Mouse (Mus musculus): Measurements from ENCODE around the gene Rnf213. TPM values are rescaled to one million over a fixed set of nuclear protein-coding genes. Genes with fewer than 3 reads are reported as not detected.

Rnf213 gene
- polyA plus RNA-seq, 1 experiment from 2014 or later = 1.6 TPM

GRCm38 (mm10) chr11:119506386-119506785 is 113.5 kb downstream of the Rnf213 start:
- 85% methylated on average over 4 of the region's 4 CpGs for WGBS
- Histone ChIP-seq H3K27ac (no peak overlapping the region), H3K4me1 (peaks cover 7% of the 10 kb centered on the region; the same call in 1 of the 2 replicates), H3K36me3 (peaks cover 60% of the 10 kb centered on the region), H3K4me2 (replicated peaks) (no peak overlapping the region), H3K9ac (no peak overlapping the region), H3K4me3 (no peak overlapping the region), H3K9me3 (no peaks in the 10 kb centered on the region), H3K27me3 (no peaks in the 10 kb centered on the region)
- ATAC-seq (ENCODE audit: insufficient number of reproducible peaks, insufficient read depth, low FRiP score, low TSS enrichment) = no peak

GRCm38 (mm10) chr11:119507772-119508171 is 114.9 kb downstream of the Rnf213 start:
- Histone ChIP-seq H3K4me2 (replicated peaks) (no peak overlapping the region), H3K9me3 (no peaks in the 10 kb centered on the region), H3K27ac (no peak overlapping the region), H3K4me1 (peaks cover 7% of the 10 kb centered on the region; the same call in 1 of the 2 replicates), H3K9ac (no peak overlapping the region), H3K4me3 (no peak overlapping the region), H3K36me3 (peaks cover 48% of the 10 kb centered on the region), H3K27me3 (no peaks in the 10 kb centered on the region)
- WGBS = 91% methylated on average over 8 of the region's 8 CpGs
- ATAC-seq (ENCODE audit: insufficient number of reproducible peaks, insufficient read depth, low FRiP score, low TSS enrichment) = no peak

GRCm38 (mm10) chr11:119509165-119509776 is 116.4 kb downstream of the Rnf213 start:
- H3K27ac ChIP-seq = no peak overlapping the region
- no peak overlapping the region for H3K9ac ChIP-seq
- no peak for ATAC-seq (ENCODE audit: insufficient number of reproducible peaks, insufficient read depth, low FRiP score, low TSS enrichment)
- H3K27me3 ChIP-seq = peaks cover 9% of the 10 kb centered on the region
- H3K4me2 ChIP-seq (replicated peaks) = no peak overlapping the region
- WGBS = 68% methylated on average over 5 of the region's 5 CpGs
- peaks cover 10% of the 10 kb centered on the region; the same call in 1 of the 2 replicates for H3K4me1 ChIP-seq
- H3K4me3 ChIP-seq = no peak overlapping the region
- H3K9me3 ChIP-seq = no peaks in the 10 kb centered on the region
- peaks cover 40% of the 10 kb centered on the region for H3K36me3 ChIP-seq

GRCm38 (mm10) chr11:119513038-119513659 is 120.2 kb downstream of the Rnf213 start:
- H3K36me3 ChIP-seq = peaks cover 10% of the 10 kb centered on the region
- H3K27me3 ChIP-seq = peaks cover 24% of the 10 kb centered on the region
- WGBS = 39% methylated on average over 9 of the region's 9 CpGs
- no peaks in the 10 kb centered on the region for H3K9me3 ChIP-seq
- ATAC-seq (ENCODE audit: insufficient number of reproducible peaks, insufficient read depth, low FRiP score, low TSS enrichment) = no peak
- H3K27ac ChIP-seq = no peak overlapping the region
- no peak overlapping the region for H3K9ac ChIP-seq
- no peak overlapping the region for H3K4me3 ChIP-seq
- H3K4me1 ChIP-seq = peaks cover 19% of the 10 kb centered on the region
- no peak overlapping the region for H3K4me2 ChIP-seq (replicated peaks)

GRCm38 (mm10) chr11:119514108-119514860 is 121.4 kb downstream of the Rnf213 start:
- H3K4me1 ChIP-seq = peaks cover 19% of the 10 kb centered on the region
- peak overlapping the region; percentile 19; the same call in 1 of the 2 replicates for H3K4me3 ChIP-seq
- 53% methylated on average over 16 of the region's 16 CpGs for WGBS
- no peak overlapping the region for H3K27ac ChIP-seq
- no peaks in the 10 kb centered on the region for H3K9me3 ChIP-seq
- no peaks in the 10 kb centered on the region for H3K36me3 ChIP-seq
- H3K27me3 ChIP-seq = peaks cover 24% of the 10 kb centered on the region
- no peak for ATAC-seq (ENCODE audit: insufficient number of reproducible peaks, insufficient read depth, low FRiP score, low TSS enrichment)
- H3K9ac ChIP-seq = no peak overlapping the region
- peak overlapping the region; percentile 44 for H3K4me2 ChIP-seq (replicated peaks)

- WGBS = 3% methylated on average over 21 of the region's 21 CpGs
- no peaks in the 10 kb centered on the region for H3K36me3 ChIP-seq
- no peaks in the 10 kb centered on the region for H3K9me3 ChIP-seq
- peak overlapping the region; percentile 19 for H3K4me3 ChIP-seq
- 0 out of 2 replicates have a peak overlapping the region, but pooled peaks have one; percentile 9 for H3K27ac ChIP-seq
- H3K9ac ChIP-seq = 0 out of 2 replicates have a peak overlapping the region, but pooled peaks have one; percentile 30
- peaks cover 28% of the 10 kb centered on the region for H3K27me3 ChIP-seq
- peak overlapping the region; percentile 44 for H3K4me2 ChIP-seq (replicated peaks)
- ATAC-seq (ENCODE audit: insufficient number of reproducible peaks, insufficient read depth, low FRiP score, low TSS enrichment) = no peak
- H3K4me1 ChIP-seq = peaks cover 19% of the 10 kb centered on the region
Measured at GRCm38 (mm10) chr11:119514967-119515636, 122.2 kb downstream of the Rnf213 start.

GRCm38 (mm10) chr11:119515823-119516676 is 123.2 kb downstream of the Rnf213 start:
- no peak for ATAC-seq (ENCODE audit: insufficient number of reproducible peaks, insufficient read depth, low FRiP score, low TSS enrichment)
- 71% methylated on average over 16 of the region's 16 CpGs for WGBS
- H3K4me3 ChIP-seq = no peak overlapping the region
- H3K9me3 ChIP-seq = no peaks in the 10 kb centered on the region
- H3K36me3 ChIP-seq = no peaks in the 10 kb centered on the region
- H3K4me2 ChIP-seq (replicated peaks) = no peak overlapping the region
- peaks cover 28% of the 10 kb centered on the region for H3K27me3 ChIP-seq
- H3K9ac ChIP-seq = no peak overlapping the region
- H3K27ac ChIP-seq = no peak overlapping the region
- H3K4me1 ChIP-seq = peaks cover 12% of the 10 kb centered on the region

- 59% methylated on average over 12 of the region's 12 CpGs for WGBS
- no peak for ATAC-seq (ENCODE audit: insufficient number of reproducible peaks, insufficient read depth, low FRiP score, low TSS enrichment)
- peaks cover 12% of the 10 kb centered on the region for H3K4me1 ChIP-seq
- no peaks in the 10 kb centered on the region for H3K36me3 ChIP-seq
- H3K9ac ChIP-seq = no peak overlapping the region
- no peak overlapping the region for H3K4me3 ChIP-seq
- no peak overlapping the region for H3K4me2 ChIP-seq (replicated peaks)
- H3K27ac ChIP-seq = no peak overlapping the region
- H3K9me3 ChIP-seq = no peaks in the 10 kb centered on the region
- H3K27me3 ChIP-seq = peaks cover 28% of the 10 kb centered on the region
Measured at GRCm38 (mm10) chr11:119516677-119517361, 123.9 kb downstream of the Rnf213 start.

GRCm38 (mm10) chr11:119519387-119519786 is 126.5 kb downstream of the Rnf213 start:
- no peak overlapping the region for H3K27ac ChIP-seq
- WGBS = 84% methylated on average over 1 of the region's 1 CpGs
- no peaks in the 10 kb centered on the region for H3K36me3 ChIP-seq
- H3K9me3 ChIP-seq = no peaks in the 10 kb centered on the region
- H3K9ac ChIP-seq = no peak overlapping the region
- ATAC-seq (ENCODE audit: insufficient number of reproducible peaks, insufficient read depth, low FRiP score, low TSS enrichment) = no peak
- H3K4me2 ChIP-seq (replicated peaks) = no peak overlapping the region
- H3K4me3 ChIP-seq = no peak overlapping the region
- peaks cover 18% of the 10 kb centered on the region for H3K27me3 ChIP-seq
- peaks cover 8% of the 10 kb centered on the region for H3K4me1 ChIP-seq

GRCm38 (mm10) chr11:119520005-119520712 is 127.3 kb downstream of the Rnf213 start:
- Histone ChIP-seq H3K4me2 (replicated peaks) (no peak overlapping the region), H3K4me3 (no peak overlapping the region), H3K27me3 (peaks cover 15% of the 10 kb centered on the region; the same call in 1 of the 2 replicates), H3K9me3 (no peaks in the 10 kb centered on the region), H3K27ac (no peak overlapping the region), H3K4me1 (peaks cover 8% of the 10 kb centered on the region), H3K9ac (no peak overlapping the region), H3K36me3 (no peaks in the 10 kb centered on the region)
- ATAC-seq (ENCODE audit: insufficient number of reproducible peaks, insufficient read depth, low FRiP score, low TSS enrichment) = no peak
- WGBS = 58% methylated on average over 5 of the region's 5 CpGs
